Mouse (Mus musculus): ENCODE measurements around the gene Reps2. TPM values are rescaled to one million over a fixed set of nuclear protein-coding genes. Genes with fewer than 3 reads are reported as not detected.
A peak's percentile ranks its signal among the peaks of the same experiment; 100 is the strongest.

Gene Reps2
- total RNA-seq, 2 experiments from 2014 or later = 139 to 150 TPM

DNA sequence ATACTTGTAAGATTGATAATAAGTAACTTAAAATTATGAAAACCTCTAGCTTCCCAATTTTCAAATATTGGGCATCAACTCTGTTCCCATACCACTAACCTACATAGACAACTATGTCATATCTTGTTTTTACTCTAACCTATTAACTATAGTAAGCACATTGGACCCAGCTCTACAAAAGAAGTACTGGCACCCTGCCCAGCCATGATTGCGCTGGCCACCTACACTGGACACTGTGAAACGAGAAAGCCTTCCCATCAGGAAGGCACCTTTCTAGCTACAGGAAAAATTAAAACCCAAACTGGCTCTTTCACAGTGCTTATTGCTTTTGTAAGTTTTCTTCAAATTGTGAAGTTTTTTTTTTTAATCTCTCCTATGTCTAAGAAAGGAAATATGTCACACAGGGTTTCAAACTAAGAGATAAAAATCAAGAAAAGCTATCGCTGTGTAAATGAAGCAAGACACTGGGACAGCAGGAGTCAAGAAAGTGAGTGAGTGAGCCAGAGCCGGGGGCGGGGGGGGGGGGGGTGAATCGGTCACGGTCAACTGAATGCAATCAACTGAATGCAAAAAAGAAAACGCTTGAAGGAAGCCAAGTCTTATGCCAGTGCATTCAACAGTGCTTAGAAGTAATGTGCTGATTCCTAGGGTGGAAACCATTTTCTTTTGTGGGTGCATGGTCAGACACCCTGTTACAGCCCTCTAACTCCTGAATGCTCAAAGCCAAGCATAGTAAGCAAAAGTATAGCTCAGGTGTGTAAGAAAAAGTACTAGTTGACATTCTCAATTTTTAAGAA lies 52.2 kb downstream of the Reps2 start:
- intact Hi-C loops (cut with DNase I) = no loop called here
- DNase-seq (ENCODE audit: low spot score in 2 of 2) = no peak

DNA sequence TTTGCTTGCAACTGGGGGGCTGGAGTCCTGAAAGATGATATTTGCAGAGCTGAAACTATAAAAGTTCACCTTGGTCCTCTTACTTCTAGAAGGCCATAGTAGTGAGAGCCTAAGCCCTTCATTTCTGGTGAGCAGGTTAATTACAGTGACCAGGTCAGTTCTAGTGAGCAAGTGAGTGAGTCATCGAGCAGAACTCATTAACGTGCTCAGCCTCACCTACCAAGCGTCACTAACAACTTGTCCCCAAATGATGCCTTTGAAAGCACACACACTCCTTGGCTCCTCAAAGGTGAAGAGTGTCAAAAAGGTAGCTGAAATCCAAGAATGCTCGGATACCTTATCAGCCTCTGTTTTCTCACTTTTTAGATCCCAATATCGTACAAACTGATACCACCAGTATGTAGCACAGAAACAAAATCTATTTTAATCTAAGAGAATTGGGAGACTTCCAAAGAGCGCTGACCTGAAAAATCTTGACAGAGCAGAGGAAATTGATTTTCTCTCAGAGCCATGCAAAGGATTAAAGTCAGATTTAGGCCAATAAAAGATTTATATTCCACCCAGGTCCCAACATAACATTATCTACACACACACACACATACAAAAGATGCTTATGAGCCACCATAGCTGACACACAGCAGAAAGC lies 53.2 kb downstream of the Reps2 start:
- intact Hi-C loops (cut with DNase I) = no loop called here
- no peak for DNase-seq (ENCODE audit: low spot score in 2 of 2)

DNA sequence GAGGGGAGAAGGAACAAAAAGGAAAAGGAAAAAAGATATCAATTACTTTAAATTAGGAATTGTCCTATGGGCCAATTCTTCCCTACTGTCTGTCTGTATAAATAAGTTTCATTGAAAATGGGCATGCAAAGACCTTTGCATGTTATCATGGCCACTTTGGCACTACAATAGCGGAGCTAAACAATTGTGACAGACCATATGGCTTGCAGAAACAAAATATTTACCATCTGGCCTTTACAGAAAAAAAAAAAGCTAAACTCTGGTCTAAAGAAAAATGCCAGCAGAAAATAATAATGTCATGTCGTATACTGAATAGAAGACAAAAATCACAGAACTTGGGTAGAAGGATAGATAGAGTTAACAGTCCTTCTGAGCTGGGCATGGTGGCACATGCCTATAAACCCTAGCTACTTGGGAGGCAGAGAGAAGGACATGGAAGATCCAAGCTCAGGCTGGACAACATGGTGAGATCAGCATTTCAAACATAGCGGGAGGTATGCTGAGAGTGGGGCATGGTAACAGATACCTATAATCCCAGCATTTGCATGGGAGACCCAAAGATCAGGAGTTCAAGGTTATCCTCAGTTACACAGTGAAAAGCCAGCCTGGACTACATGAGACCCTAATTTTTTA lies 54.2 kb downstream of the Reps2 start:
- intact Hi-C loops (cut with DNase I) = no loop called here
- DNase-seq (ENCODE audit: low spot score in 2 of 2) = no peak

DNA sequence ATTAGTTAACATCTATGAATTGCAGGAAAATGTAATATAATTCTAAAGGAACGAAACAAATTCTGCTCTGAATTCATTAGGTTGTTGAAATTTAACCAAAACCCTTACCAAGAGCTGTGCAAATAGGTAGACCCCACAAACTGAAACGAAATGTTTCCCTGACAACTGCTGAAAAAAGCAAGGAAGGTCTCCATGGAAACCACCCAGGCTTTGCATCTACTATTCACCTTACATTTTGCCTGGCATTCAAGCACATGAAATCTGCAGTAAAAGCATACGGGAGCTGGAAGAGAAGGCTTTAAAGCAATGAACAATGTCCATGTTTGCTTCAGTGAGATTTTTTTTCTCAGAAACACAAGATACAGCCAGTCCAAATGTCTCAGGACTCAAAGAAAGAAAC lies 59.1 kb downstream of the Reps2 start:
- no peak for DNase-seq (ENCODE audit: low spot score in 2 of 2)
- intact Hi-C loops (cut with DNase I) = no loop called here

DNA sequence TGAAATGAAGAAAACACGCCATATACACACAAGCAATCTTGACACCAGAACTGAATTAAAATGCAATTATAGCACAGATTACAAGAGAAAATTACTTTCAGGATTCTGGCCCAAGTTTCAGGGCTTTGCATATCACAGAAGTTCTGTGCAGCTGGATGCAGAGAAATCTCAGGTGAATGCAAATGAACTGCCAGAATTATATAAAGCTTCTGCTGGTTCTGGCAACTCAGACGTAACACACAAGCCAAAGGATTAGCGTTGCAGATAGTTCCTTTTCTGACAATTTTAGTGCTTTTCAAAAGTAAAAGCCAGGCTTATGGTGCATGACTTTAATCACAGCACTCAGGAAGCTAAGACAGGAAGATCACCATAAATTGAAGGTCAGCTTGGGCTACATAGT lies 62.9 kb downstream of the Reps2 start:
- no peak for DNase-seq (ENCODE audit: low spot score in 2 of 2)
- intact Hi-C loops (cut with DNase I) = no loop called here

DNA sequence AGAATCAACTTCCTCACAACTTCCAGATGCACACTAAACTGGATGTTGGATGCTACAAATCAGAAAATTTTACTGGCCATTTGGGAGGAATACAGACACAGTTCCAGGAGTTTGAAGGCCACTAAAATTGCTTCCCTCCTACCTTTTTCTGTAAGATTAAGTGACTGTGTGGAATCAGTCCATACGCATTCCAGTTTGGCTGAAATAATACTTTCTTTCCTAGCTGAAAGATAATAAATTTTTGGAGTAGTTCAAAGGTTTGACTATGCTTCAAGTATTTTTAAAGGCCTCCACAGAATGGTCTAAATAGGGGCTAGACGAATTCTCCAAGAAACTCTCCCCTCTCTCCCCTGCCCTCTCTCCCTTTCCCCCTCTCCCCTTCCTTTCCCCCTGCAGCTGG lies 75.0 kb downstream of the Reps2 start:
- intact Hi-C loops (cut with DNase I) = no loop called here
- DNase-seq (ENCODE audit: low spot score in 2 of 2) = no peak

DNA sequence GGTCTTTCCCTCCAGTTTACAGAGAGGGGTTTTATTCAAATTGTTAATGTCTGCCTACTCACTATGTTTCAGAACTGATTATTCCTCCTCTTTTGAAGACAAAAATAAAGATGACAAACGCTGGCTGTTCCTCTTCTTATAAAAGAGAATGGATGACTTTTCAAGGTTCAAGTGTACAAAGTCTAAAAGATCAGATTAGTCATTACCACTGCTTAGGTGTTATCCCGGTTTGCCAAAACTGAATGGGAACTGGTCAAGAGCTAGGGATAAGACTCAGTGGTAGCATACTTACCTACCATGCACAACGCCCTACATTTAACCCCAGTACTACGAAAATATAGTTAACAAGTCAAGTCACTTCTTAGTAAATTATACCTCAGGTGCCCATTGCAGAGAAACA lies 77.9 kb downstream of the Reps2 start:
- no peak for DNase-seq (ENCODE audit: low spot score in 2 of 2)
- intact Hi-C loops (cut with DNase I) = no loop called here

DNA sequence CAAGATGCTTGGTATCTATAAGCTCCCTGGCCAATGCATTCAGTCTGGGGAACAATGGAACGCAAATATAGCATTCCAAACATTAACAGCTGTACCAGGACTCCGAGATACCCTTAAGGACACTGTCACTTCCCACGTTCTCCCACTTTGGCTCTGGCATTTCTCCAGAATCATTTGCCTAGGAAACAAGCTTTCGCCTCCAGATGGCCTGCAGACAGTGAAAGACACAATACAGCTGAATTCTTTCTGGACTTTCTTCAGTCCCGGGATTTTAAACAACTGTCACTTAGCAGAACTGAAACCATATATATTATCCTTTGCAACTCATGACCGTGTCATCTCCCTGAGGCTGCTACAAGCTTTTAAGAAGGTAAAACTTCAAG lies 87.0 kb downstream of the Reps2 start:
- peak; percentile 36 to 37 for DNase-seq (ENCODE audit: low spot score in 2 of 2)
- intact Hi-C loops (cut with DNase I) = no loop called here

DNA sequence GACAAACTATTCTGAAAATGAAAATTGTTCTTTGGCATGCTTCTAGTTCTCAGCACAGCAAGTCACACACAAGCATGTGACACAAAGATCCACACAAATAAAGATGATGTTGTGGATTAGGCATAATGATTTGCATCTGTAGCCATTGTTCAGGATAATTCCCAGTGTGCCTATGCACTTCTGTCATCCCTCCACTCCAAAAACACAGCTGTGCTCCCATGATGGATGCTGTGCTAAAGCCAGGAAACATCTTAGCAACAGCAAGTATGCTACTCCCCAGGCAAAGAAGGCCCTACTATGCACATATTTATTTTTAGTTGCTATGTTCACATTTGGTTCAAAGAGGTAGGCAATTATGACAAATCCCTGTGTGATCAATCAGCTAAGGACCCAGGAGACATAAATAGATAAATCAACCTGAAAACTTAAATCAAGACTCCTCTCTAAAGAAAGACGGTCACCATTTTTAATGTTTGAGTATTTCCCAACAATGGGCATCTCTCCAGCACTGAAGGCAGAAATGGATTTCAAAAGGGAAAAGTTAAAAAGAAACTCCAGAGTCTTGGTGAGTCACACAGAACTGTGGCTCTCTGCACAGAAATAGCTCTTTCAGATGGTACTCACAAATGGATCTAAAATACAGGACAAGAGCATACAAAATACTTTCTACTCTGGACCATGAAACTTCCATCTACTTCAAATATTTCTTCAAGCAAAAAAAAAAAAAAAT lies 87.6 kb downstream of the Reps2 start:
- intact Hi-C loops (cut with DNase I) = no loop called here
- no peak for DNase-seq (ENCODE audit: low spot score in 2 of 2)

DNA sequence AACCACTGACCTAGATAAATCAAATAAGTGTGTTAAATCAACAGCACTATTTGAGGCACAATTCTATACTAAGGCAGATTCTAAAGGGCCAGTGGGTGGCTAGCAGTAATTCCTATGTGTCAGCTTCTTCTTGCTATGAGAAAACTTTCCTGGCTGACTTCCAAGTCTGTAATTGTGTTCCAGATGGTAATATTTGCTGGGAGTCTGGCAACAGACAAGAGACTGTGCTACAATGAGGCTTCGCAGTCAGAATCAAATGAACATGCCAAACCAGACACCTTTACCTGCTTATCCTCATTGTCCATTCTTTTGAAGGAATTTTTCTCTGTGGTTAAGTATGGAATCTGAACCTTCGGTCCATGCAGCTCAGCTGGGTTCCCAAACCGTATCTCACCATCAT lies 88.9 kb downstream of the Reps2 start:
- intact Hi-C loops (cut with DNase I) = no loop called here
- no peak for DNase-seq (ENCODE audit: low spot score in 2 of 2)

DNA sequence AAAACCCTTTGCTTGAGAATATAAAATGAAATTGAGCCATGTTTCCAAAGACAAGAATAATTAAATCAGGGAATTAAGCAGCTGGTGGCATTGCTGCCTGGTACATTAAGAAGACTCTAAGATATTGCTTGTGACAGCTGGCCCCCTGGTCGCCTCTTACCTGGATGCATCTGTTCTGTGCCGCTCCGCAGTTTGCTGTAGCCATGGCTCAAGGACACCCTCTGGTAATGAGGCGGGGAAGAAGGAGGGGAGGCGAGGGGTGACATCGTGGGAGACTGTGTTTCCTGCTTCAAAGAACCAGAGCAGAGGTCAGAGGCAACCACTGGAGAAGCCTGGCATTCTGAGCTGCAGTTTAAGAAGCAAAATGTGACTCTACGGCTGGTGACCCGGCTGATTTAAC lies 91.1 kb downstream of the Reps2 start:
- intact Hi-C loops (cut with DNase I) = no loop called here
- no peak for DNase-seq (ENCODE audit: low spot score in 2 of 2)

DNA sequence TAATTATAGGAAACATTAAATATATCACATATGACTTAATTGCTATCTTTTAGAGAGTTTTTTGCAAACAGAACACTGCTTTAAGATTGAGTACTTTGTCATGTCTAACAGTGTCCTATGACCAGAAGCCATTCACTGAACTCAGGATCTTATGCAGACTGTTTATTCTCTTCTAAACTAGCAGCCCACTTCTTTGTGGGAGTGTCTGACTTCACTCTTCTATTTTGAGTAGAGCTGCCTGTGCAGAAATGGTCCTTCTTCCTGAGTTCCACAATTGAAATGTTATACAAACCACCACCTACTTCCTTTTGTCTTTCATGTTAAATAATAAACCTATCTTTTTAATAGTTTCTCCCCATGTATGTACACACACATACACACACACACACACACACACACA lies 98.4 kb downstream of the Reps2 start:
- DNase-seq (ENCODE audit: low spot score in 2 of 2) = no peak
- intact Hi-C loops (cut with DNase I) = no loop called here

DNA sequence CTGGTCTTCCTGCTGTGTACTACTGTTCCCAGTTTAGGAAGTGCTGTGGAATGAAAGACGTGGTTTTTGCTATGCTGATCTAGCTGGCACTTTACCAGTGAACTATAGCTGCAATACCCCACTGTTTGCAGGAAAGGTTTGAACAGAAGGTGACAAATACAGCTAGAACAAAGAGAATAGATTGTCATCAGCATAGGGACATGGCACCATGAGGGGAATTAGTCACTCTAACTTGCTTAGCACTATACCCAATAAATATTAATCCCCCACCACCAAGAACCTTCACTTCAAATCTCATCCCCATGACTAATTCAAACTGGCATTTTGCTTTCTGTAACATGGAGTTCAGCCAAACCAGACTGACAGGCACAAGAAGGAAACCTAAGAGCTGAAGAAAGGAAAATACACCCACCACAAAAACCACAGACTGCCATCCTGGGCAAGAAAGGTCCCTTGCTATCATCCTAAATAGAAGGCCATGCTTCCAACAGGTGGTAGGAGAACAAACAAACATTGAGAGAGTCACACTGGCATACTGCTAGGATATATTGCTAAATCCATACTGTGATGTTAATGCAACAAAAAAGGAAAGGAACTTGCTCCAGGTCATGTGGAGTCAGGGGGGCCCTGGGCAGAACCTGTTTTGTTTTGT lies 100.7 kb downstream of the Reps2 start:
- DNase-seq (ENCODE audit: low spot score in 2 of 2) = no peak
- intact Hi-C loops (cut with DNase I) = no loop called here

DNA sequence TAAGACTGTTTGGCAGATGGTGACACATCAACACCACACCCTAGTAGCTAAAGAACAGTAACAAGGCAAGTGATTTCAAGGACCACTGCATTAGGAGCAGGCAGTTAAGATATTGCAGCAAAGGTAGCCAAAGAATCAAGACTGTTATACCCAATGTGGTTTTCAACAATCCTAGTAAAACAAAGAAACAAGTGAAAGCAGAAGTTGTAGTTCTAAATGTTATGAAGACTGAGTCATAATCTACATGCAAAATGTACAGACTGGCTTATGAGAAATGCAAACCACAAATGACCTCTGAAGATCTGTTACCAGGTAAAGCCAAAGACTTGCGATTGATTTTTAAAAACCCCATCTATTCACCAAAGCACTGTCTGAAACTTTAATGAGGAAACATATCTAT lies 101.5 kb downstream of the Reps2 start:
- no peak for DNase-seq (ENCODE audit: low spot score in 2 of 2)
- intact Hi-C loops (cut with DNase I) = no loop called here

DNA sequence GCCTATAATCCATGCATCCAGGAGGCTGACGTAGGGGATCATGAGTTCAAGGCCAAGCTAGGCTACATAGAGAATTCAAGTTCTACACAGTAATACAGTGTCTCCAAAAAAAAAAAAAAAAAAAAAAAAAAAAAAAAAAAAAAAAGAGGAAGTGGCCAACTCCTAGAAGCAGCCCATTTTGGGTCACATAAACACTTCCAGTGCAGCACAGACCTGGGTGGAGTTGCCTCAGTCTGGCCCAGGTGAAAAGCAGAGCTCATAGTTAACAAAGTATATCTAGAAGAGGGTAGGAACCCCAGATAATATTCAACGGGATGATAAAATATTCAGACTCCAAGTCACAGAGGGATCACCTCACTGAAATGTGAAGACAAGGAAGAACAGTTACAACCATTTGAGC lies 112.4 kb downstream of the Reps2 start:
- intact Hi-C loops (cut with DNase I) = no loop called here
- DNase-seq (ENCODE audit: low spot score in 2 of 2) = no peak

DNA sequence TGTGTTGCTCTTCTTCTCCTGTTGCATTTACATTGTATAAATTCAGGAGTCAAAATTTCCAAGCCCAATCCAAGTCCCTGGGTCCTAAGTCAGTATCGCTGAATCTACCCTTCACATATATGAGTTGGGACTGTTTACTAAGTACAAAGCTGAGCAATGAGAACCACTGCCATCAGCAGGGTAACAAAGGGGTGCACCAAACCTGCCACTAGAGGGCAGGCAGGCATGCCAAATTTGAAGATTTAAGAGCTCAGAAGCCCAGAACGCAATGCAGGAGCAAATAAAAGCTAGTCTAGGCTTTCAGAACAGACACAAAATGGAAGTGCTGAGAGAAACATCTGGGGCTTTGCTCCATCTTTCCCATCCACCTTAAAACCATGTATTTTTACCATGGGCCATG lies 116.2 kb downstream of the Reps2 start:
- DNase-seq (ENCODE audit: low spot score in 2 of 2) = peak; percentile 23 to 35
- intact Hi-C loops (cut with DNase I) = loop anchor here (5.0 to 10.0 kb wide), 2 partner anchors 210 to 238 kb away; partner anchors contain the start of gene Rbbp7

DNA sequence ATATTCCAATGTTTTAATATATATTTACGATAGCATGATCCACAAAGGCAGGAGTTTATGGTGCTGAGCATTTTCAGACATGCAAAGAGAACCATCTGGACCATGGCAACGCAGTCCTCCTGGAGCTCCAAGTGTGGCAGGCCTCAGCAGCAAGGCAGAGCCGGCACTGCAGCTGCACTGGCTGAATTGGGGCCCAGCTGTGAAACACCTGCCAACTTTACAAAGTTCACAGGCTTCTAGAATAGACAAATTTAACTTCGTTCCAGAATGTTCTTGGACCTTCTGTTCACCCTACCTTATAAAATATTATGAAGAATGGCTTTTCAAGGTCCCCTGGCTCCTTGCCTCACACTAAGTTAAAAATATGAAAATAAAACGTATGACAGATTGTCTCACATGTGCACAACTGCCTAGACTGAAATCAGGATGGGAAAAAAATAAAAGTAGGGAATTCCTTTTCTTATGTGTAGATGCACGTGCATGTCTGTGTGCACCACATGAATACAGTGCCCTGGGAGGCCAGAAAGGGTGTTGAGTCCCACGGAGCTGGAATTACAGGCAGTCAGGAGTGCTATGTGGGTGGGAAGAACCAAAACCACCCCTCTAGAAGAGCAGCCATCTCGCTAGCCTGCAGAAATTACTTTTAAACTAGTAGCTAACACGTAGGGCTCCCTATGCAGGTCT lies 121.5 kb downstream of the Reps2 start:
- DNase-seq (ENCODE audit: low spot score in 2 of 2) = no peak
- intact Hi-C loops (cut with DNase I) = loop anchor here (5.0 to 10.0 kb wide), 2 partner anchors 120 to 243 kb away; partner anchors contain the start of genes Rbbp7 and Reps2

DNA sequence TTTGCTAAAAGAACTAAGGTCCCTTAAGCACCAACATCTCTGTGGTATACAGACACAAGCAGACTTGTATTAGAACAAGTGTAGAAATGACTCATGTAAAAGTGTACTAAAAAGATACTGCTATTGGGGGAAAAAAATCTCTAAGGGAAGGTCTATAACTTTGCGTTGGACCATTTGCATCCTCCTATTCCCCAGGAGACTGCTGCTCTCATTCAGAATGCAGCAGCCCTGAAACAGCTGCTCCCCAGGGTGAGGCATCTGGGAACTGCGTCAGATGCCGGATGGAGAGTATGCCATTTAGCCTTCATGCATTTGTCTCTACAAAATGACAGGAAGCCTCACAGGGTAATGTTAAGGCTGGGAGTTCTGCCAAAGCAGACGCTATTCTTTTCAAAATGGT lies 122.3 kb downstream of the Reps2 start:
- intact Hi-C loops (cut with DNase I) = loop anchor here (5.0 to 10.0 kb wide), 2 partner anchors 121 to 244 kb away; partner anchors contain the start of genes Rbbp7 and Reps2
- DNase-seq (ENCODE audit: low spot score in 2 of 2) = no peak

DNA sequence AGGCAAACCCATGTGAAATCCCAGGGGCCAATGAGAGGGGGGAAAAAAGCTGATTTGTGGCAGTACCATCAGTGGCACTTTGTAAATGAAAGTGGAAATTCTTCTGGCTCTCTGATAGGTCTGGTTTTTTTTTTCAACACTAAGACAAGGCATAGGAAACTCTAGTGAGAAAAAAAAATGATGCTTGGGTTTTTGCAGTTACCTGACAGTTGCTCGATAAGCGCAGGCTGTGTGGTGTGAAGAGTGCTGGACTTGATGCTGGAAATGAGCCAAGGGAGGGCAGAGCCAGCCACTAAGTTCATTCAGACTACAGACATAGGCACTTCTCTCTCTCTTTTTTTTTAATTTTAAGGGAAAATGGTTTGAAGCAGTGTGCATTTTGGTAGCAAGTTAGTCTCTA lies 123.1 kb downstream of the Reps2 start:
- DNase-seq (ENCODE audit: low spot score in 2 of 2) = no peak
- intact Hi-C loops (cut with DNase I) = loop anchor here (5.0 to 10.0 kb wide), 2 partner anchors 122 to 244 kb away; partner anchors contain the start of genes Rbbp7 and Reps2
